12 mouse cellular contexts compared by ENCODE assay signal in genomic region chr7:97719078-97719477, GRCm38 (mm10).
"Had no signal": no experiment of that assay in that cellular context is flagged by ENCODE, and none has a peak within 500 bp of the region (broad histone marks: within the 10 kb centered on the region; RNA-seq: fewer than 3 reads in every experiment).

No protein-coding gene starts in this region.

- H3K4me3 ChIP-seq: limb, embryonic 13.5 days; myocyte; neural tube, embryonic 15.5 days had no signal

- H3K4me1 ChIP-seq: limb, embryonic 13.5 days; neural tube, embryonic 15.5 days had no signal

- H3K27me3 ChIP-seq: limb, embryonic 13.5 days; neural tube, embryonic 15.5 days had no signal

- DNase-seq: kidney, adult 9 months; kidney, postnatal 36 days; left cerebral cortex, postnatal 4 days; lung, adult 18-20 months; lung, postnatal 36 days; midbrain, embryonic 14.5 days; thymus, postnatal 25 days had no signal

- H3K9ac ChIP-seq: limb, embryonic 13.5 days; liver, embryonic 14.5 days; neural tube, embryonic 15.5 days had no signal

- H3K9me3 ChIP-seq: limb, embryonic 13.5 days; neural tube, embryonic 15.5 days had no signal

- H3K27ac ChIP-seq: kidney, postnatal 0 days; limb, embryonic 13.5 days; liver, embryonic 14.5 days; neural tube, embryonic 15.5 days had no signal
